Mouse (Mus musculus) CH12.LX (cell line): Measurements from ENCODE around the gene Prlh. TPM values are rescaled to one million over a fixed set of nuclear protein-coding genes. Genes with fewer than 3 reads are reported as not detected.

ENCODE experiments used
- DNase-seq: peaks from one replicate; pipeline ENCODE4 v3.0.0-alpha.2; 2013; ENCODE audit errors: extremely low read depth
- H3K27ac ChIP-seq: 2 replicates; pipeline ENCODE4 v1.5.1; 2012; ENCODE audit warnings: low read depth, mild to moderate bottlenecking, control low read depth, moderate library complexity; ENCODE audit not compliant: insufficient read depth
- H3K27me3 ChIP-seq: replicated peaks from 2 replicates; pipeline ENCODE3; 2012; ENCODE audit warnings: inconsistent platforms
- H3K36me3 ChIP-seq, 2 experiments: replicated peaks in 1 of 2; 2 replicates each; pipeline versions ENCODE3 to v1.6.1; 2012; ENCODE audit warnings: inconsistent platforms in 1 of 2, low read length in 1 of 2, mild to moderate bottlenecking in 1 of 2, mixed read lengths in 1 of 2, moderate library complexity in 1 of 2; ENCODE audit not compliant: control insufficient read depth in 1 of 2, insufficient read depth in 1 of 2
- H3K4me1 ChIP-seq, 2 experiments: 2 replicates each; pipeline ENCODE4 v1.6.1; 2012; ENCODE audit warnings: inconsistent platforms in 1 of 2, moderate library complexity in 1 of 2; ENCODE audit not compliant: insufficient read depth in 2 of 2, control insufficient read depth in 1 of 2
- H3K4me2 ChIP-seq: 2 replicates; pipeline ENCODE4 v1.6.1; 2012; ENCODE audit warnings: low read depth, mild to moderate bottlenecking, control low read depth; ENCODE audit not compliant: poor library complexity, insufficient read depth, severe bottlenecking
- H3K4me3 ChIP-seq, 3 experiments: fragments of 150-350 bp in 1 of 3; sonication (generic) in 1 of 3; replicated peaks in 1 of 3; 2 replicates each; pipeline versions ENCODE3 to v1.5.1; 2011 to 2012; ENCODE audit warnings: low read depth in 2 of 3, low read length in 2 of 3, mild to moderate bottlenecking in 2 of 3, moderate library complexity in 2 of 3, control low read depth in 1 of 3, improper control_type of control experiment in 1 of 3, inconsistent platforms in 1 of 3, mixed read lengths in 1 of 3; ENCODE audit not compliant: poor library complexity in 1 of 3
- H3K79me2 ChIP-seq: replicated peaks from 2 replicates; pipeline ENCODE4 v1.6.1; 2012; ENCODE audit warnings: mild to moderate bottlenecking, moderate library complexity; ENCODE audit not compliant: control insufficient read depth, poor library complexity, insufficient read depth, severe bottlenecking; ENCODE audit errors: extremely low read depth
- H3K9ac ChIP-seq: 2 replicates; pipeline ENCODE4 v1.6.1; 2012; ENCODE audit warnings: low read depth, mild to moderate bottlenecking, control low read depth, moderate library complexity; ENCODE audit not compliant: insufficient read depth
- H3K9me3 ChIP-seq: replicated peaks from 2 replicates; pipeline ENCODE3; 2012; ENCODE audit warnings: low read length, inconsistent platforms, mixed read lengths
- CHD2 ChIP-seq: IDR thresholded peaks from 2 replicates; pipeline ENCODE4 v1.6.1; 2011; ENCODE audit warnings: low read length, improper control_type of control experiment
- ELF1 ChIP-seq: IDR thresholded peaks from 2 replicates; pipeline ENCODE4 v1.6.1; 2014; ENCODE audit warnings: low read depth, mild to moderate bottlenecking, inconsistent platforms, low read length, improper control_type of control experiment
- ETS1 ChIP-seq: conservative IDR thresholded peaks from 2 replicates; pipeline ENCODE4 v1.6.1; 2012; ENCODE audit warnings: low read depth, mild to moderate bottlenecking, inconsistent platforms, low read length, improper control_type of control experiment, moderate library complexity
- HCFC1 ChIP-seq: IDR thresholded peaks from 2 replicates; pipeline ENCODE4 v1.6.1; 2012; ENCODE audit warnings: low read depth, mild to moderate bottlenecking, inconsistent platforms, low read length, improper control_type of control experiment
- JUN ChIP-seq: IDR thresholded peaks from 2 replicates; pipeline ENCODE4 v1.6.1; 2011; ENCODE audit warnings: low read depth, mild to moderate bottlenecking, low read length, improper control_type of control experiment, moderate library complexity; ENCODE audit not compliant: insufficient read depth
- JUND ChIP-seq: conservative IDR thresholded peaks from 2 replicates; pipeline ENCODE4 v1.6.1; 2011; ENCODE audit warnings: low read depth, low read length, improper control_type of control experiment
- MAFK ChIP-seq: IDR thresholded peaks from 2 replicates; pipeline ENCODE4 v1.6.1; 2011; ENCODE audit warnings: low read length, improper control_type of control experiment; ENCODE audit not compliant: insufficient replicate concordance
- MAX ChIP-seq: IDR thresholded peaks from 2 replicates; pipeline ENCODE4 v1.6.1; 2011; ENCODE audit warnings: low read length, improper control_type of control experiment
- MAZ ChIP-seq: IDR thresholded peaks from 2 replicates; pipeline ENCODE4 v1.6.1; 2012; ENCODE audit warnings: low read depth, mild to moderate bottlenecking, inconsistent platforms, low read length, improper control_type of control experiment, moderate library complexity
- MXI1 ChIP-seq: IDR thresholded peaks from 2 replicates; pipeline ENCODE4 v1.6.1; 2011; ENCODE audit warnings: mild to moderate bottlenecking, low read depth, low read length, improper control_type of control experiment
- NELFE ChIP-seq: IDR thresholded peaks from 2 replicates; pipeline ENCODE4 v1.6.1; 2011; ENCODE audit warnings: low read depth, low read length, improper control_type of control experiment
- NRF1 ChIP-seq: IDR thresholded peaks from 2 replicates; pipeline ENCODE4 v1.6.1; 2014; ENCODE audit warnings: low read depth, mild to moderate bottlenecking, inconsistent platforms, low read length, improper control_type of control experiment, moderate library complexity
- POLR2AphosphoS2 ChIP-seq: IDR thresholded peaks from 2 replicates; pipeline ENCODE4 v1.6.1; 2011; ENCODE audit warnings: low read depth, low read length, improper control_type of control experiment
- RCOR1 ChIP-seq: conservative IDR thresholded peaks from 2 replicates; pipeline ENCODE4 v1.6.1; 2012; ENCODE audit warnings: low read depth, mild to moderate bottlenecking, inconsistent platforms, low read length, improper control_type of control experiment
- SMC3 ChIP-seq: IDR thresholded peaks from 2 replicates; pipeline ENCODE4 v1.6.1; 2011; ENCODE audit warnings: low read depth, low read length, improper control_type of control experiment
- TBP ChIP-seq: conservative IDR thresholded peaks from 2 replicates; pipeline ENCODE4 v1.6.1; 2011; ENCODE audit warnings: low read depth, low read length, improper control_type of control experiment
- ZC3H11A ChIP-seq: IDR thresholded peaks from 2 replicates; pipeline ENCODE4 v1.6.1; 2012; ENCODE audit warnings: low read depth, mild to moderate bottlenecking, inconsistent platforms, low read length, improper control_type of control experiment
- ZKSCAN1 ChIP-seq: IDR thresholded peaks from 2 replicates; pipeline ENCODE4 v1.6.1; 2012; ENCODE audit warnings: low read depth, inconsistent platforms, low read length, improper control_type of control experiment, borderline replicate concordance
- ZNF384 ChIP-seq: IDR thresholded peaks from 2 replicates; pipeline ENCODE4 v1.6.1; 2012; ENCODE audit warnings: low read depth, low read length, improper control_type of control experiment, inconsistent platforms
- dilution Hi-C: fragments of 300-500 bp; cut with MboI; formaldehyde crosslinking; loops from 2 replicates; pipeline ENCODE4 v1.14.3; 2020; ENCODE audit warnings: low sequenced_read_pairs; ENCODE audit not compliant: extremely low pct_unique_long_range_greater_than_20kb, extremely low pct_ligation_motif_present
- in situ Hi-C: fragments of 300-500 bp; cut with MboI; formaldehyde crosslinking; loops from 3 replicates; pipeline ENCODE4 v1.14.3; 2019; ENCODE audit warnings: low sequenced_read_pairs, low pct_ligation_motif_present, low pct_unique_long_range_greater_than_20kb, mixed read lengths
- polyA plus RNA-seq: library from polyadenylated mRNA; unstranded; fragments of >175 nt; gene quantifications from 2 replicates; pipeline ENCODE4 v1.2.1, GENCODE M21; 2012; ENCODE audit warnings: low read depth; ENCODE audit not compliant: insufficient read length
- total RNA-seq, 2 experiments: library from RNA; depleted of rRNA; stranded (reverse); fragments of 300-350 nt in 1 of 2; fragments of >200 nt in 1 of 2; gene quantifications; 2 replicates each; pipeline ENCODE4 v1.2.3; 2012 to 2014

Prlh gene
- total and polyA plus RNA-seq, 3 experiments, result not detected

GRCm38 (mm10) chr1:90939980-90940379 lies 12.9 kb upstream of the Prlh start:
- no peak for DNase-seq
- Histone ChIP-seq H3K4me3 (no peak overlapping the region), H3K9me3 (no peaks in the 10 kb centered on the region), H3K9ac (no peak overlapping the region), H3K27me3 (peaks cover 92% of the 10 kb centered on the region), H3K4me2 (no peak overlapping the region), H3K4me1 (no peaks in the 10 kb centered on the region), H3K79me2 (no peaks in the 10 kb centered on the region), H3K36me3 (no peaks in the 10 kb centered on the region), H3K27ac (no peak overlapping the region)
- in situ Hi-C loops, result no loop called here
- dilution Hi-C loops, result no loop called here
- TF ChIP-seq MXI1 (no peak), ZNF384 (no peak), SMC3 (no peak), ZC3H11A (no peak), CHD2 (no peak), TBP (no peak)

GRCm38 (mm10) chr1:90945171-90945570 lies 7.7 kb upstream of the Prlh start:
- Histone ChIP-seq H3K9ac (no peak overlapping the region), H3K4me2 (no peak overlapping the region), H3K4me3 (no peak overlapping the region), H3K9me3 (no peaks in the 10 kb centered on the region), H3K4me1 (no peaks in the 10 kb centered on the region), H3K27ac (no peak overlapping the region), H3K27me3 (peaks cover 83% of the 10 kb centered on the region), H3K36me3 (no peaks in the 10 kb centered on the region), H3K79me2 (no peaks in the 10 kb centered on the region)
- dilution Hi-C loops (no loop called here), in situ Hi-C loops (no loop called here)
- TF ChIP-seq MAX, result no peak
- TF ChIP-seq ELF1, result no peak
- no peak for TF ChIP-seq HCFC1
- no peak for TF ChIP-seq MAFK
- no peak for TF ChIP-seq NELFE
- no peak for TF ChIP-seq JUN
- TF ChIP-seq MAZ, result no peak
- no peak for TF ChIP-seq ZKSCAN1
- no peak for TF ChIP-seq POLR2AphosphoS2
- no peak for TF ChIP-seq ZC3H11A
- TF ChIP-seq JUND, result no peak
- no peak for TF ChIP-seq RCOR1
- no peak for TF ChIP-seq NRF1
- no peak for TF ChIP-seq CHD2
- TF ChIP-seq ETS1, result no peak
- peak; percentile 21 for DNase-seq
